Mouse (Mus musculus): ENCODE data around the gene Ikzf4.
"Not testable (repeated sequence)": the region's sequence is repeated elsewhere in the genome, so short reads cannot be mapped to it uniquely, and the experiment has no call there.

Gene Ikzf4

DNA sequence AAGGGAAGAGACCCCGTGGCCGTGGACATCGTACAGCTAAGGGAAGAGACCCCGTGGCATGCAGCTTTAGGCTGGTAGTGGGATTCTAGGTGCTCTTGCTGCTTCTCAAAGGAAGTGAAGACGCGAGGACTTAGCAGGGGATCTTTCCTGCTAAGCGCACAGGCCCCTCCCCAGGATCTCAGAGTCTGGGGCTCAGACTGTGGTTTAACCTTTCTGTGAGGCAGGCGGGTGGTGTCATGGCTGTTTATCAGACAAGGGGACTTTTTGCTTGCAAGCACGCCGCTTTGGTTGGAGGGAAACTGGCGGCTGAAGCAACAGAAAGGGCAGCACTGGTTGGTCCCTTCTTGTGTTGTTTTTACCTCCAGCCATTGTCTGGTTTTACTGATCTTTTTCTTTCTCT lies 8.8 kb downstream of the Ikzf4 start:
- DNase-seq, result no peak

DNA sequence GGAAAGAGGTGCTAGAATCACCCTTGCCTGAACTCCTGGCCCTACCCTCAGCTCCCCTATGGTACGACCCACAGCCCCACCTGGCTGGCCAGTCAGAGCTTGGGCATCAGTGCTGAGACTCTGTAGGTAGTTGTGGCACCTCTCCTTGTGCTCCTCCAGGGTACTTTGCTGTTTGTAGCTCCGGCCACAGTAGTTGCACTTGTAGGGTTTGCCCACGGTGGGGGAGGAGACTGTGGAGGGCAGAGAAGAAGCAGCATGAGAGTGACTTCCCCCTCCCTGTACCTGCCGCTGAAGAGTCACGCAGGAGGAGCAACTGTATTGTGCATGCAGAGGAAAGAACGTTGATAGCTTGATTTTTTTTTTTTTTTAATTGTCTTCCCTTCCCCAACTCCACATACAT lies 9.2 kb downstream of the Ikzf4 start:
- no peak for DNase-seq

DNA sequence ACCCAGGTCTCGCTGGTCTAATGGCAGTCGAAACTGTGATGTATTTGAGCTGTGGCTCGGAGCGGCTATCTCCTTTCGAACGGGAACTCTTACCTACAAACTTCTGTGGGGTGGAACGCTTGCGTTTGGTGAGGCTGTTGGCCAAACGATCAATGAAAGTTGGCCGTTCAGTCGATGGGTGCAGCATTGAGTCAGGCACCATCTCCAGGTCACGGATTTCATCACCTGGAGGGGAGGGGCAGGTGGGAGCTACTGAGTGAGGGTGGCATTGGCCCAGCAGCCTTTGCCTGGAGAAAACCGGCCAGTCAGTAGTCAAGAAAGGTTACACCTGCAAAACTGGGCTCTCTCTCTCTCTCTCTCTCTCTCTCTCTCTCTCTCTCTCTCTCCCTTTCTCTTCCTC lies 10.1 kb downstream of the Ikzf4 start:
- no peak for DNase-seq

DNA sequence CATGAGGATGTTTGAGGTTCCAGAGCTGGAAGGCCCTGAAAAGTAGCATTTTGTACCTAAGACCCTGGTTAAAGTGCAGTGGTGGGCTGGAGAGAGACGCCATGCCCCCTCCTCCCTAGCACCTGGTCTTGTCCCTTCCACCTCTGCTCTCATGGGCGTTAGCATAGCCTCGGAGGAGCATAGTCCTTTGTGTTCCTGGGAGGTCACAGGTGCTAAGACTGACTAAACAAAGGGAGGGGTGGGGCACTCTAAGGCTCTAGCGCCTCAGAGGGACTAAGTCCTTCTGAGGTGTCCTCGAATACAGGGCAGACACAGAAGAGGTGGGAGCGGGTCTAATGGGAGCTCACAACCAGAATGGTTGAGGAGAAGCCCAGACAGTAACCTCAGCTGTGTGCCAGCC lies 14.2 kb downstream of the Ikzf4 start:
- DNase-seq, result no peak

DNA sequence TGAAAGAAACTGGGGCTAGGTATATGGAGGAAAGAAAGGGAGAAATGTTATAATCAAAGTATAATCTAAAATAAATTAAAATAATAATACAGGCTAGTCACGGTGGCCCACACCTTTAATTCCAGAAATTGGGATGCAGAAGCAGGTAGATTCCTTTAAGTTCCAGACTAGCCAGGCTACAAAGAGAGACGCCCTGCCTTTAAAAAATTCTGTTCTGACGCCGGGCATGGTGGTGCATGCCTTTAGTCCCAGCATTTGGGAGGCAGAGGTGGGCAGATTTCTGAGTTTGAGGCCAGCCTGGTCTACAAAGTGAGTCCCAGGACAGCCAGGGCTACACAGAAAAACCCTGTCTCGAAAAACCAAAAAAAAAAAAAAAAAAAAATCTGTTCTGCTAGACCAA lies 15.5 kb downstream of the Ikzf4 start:
- not testable (repeated sequence) for DNase-seq

DNA sequence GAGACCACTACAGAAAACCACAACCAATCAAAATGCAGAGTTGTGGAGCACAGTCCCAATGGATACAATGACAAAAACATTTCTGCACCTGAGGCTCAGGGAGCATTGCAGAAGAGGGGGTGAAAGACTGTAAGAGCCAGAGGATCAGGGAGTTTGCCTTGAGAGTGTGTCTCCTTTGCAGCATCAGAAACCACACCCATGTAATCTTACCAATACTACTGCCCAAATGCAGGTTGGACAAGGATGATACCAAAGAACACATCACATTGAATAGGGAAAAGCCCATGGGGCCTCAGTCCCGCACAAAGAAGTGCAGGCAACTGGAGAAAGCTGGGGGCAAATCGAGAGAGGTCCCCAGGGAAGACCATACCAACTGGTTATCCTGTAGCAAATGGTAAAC lies 16.0 kb downstream of the Ikzf4 start:
- no peak for DNase-seq

DNA sequence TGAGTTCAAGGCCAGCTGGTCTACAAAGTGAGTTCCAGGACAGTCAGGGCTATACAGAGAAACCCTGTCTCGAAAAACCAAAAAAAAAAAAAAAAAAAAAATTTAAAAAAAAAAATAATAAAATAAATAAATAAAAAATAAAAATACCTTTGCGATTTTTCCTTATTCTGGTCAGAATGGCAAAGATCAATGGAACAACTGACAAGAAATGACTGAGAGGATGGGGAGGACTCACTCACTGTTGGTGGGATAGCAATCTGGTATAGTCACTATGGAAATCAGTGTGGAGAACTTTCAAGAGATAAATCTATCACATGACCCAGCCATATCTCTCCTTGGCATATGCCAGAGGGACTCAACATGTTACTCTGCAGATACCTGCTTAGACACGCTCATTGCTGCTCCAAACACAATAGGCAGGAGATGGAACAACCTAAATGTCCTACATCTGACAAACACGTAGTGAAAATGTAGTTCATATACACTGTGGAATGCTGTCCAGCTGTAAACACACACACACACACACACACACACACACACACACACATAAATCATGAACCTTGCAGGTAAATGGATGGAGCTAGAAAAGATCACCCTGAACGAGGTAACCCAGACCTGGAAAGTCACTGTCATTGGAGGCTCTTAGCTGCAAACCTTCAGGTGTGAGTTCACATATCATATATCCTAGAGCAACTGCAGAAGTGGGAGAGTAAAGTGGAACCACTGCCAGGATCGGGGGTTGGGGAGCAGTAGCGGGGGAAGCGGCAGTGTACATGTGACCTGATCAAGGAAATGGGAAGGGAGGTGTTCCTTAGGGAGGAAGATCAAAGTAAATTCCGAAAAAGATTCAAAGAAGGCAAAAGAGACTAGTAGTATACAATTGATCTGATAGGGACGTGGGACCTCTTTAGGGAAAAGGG lies 18.1 kb downstream of the Ikzf4 start:
- DNase-seq, result no peak

DNA sequence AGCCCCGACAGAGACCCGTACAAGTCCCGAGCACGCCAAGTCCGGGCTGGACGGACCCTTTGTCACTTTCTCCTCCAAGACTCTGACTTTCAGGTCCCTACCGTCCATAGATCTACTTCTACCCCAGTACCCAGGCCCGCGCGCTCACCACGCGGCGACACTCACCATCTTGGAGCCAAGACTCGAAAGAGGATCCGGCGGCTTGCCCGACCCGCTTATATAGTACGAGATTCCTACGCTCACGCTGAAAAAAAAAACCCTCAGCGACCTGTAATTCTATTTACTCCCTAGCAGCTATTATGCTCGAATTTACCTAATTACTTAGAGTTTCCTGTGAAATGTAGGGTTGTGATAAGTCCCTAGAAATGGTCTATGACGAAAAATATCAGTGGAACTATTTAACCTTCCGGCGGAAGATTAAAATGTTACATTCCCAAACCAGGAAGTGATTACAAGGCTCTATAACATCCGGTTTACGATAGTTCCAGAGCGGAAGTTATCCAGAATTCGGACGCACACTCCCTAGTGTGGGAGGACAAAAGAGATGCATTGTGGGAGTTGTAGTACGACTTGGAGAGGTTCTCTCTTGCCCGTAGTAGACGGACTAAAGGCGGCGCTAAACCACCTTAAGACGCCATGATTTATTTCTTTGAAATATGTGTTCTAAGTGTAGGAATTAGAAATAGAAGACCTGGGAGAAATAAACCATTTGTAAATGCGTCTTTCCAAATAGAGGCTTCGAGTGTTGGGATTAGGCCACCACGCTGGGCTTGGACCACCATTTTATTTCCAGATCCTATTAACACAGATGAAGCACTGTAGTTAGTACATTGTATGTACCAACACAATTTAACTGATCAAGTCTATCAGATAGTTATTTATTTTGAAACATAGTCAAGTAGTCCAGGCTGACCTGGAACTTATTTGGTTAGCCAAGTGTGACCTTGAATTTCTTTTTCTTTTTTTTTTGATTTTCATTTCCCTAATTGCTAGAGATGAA lies 19.2 kb downstream of the Ikzf4 start, which contains the start of gene Rps26:
Gene Rps26, minus strand, starts transcription at position 437 of the 1,000 bp plus-strand sequence.
- peak; percentile 85 for DNase-seq

DNA sequence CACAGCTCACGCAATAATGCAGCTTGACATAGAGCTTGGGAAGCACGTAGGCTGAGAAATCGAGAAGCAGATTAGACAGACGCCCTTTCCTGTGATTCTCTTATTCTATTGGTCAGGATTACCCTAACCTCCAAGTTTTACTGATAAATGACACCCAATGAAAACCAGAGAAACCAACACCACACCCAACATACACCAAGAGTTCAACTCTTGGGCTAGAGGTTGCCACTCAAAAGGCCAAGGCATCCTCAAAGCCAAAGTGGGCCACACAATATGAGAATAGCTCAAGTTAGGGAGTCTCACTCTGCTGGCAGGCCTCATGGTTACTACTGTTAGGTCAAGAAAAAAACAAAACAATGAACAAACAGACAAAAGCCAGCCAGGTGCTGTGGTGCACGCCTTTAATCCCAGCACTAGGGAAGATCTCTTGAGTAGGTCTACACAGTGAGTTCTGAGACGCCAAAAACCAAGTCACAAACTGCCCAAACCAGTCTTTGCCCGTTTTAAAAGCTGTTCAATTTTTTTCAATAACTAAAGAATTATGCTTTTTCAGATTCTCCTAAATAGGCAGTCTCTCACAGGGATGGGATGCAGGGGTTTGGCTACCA lies 20.4 kb downstream of the Ikzf4 start:
- no peak for DNase-seq

DNA sequence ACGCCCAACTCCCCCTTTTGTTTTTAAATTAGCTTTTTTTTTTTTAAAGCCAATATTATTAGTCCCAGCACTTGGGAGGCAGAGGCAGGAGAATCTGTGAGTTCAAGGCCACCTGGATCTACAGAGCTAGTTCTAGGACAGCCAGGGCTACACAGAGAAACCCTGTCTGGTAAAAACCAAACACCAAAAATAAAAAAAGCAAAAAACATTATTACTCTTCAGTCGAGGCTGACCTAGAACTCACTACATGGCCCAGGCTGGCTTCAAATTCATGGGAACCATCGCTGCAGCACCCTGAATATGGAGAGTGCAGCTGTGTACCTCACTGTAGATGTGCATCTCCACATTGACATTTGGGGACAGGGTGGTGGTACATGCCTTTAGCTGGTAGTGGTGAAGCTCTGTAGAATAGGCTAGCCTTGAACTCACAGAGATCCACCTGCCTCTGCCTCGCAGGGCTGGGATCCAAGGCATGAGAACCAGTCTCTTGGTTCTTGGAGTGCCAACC lies 22.6 kb downstream of the Ikzf4 start:
- DNase-seq, result not testable (repeated sequence)

DNA sequence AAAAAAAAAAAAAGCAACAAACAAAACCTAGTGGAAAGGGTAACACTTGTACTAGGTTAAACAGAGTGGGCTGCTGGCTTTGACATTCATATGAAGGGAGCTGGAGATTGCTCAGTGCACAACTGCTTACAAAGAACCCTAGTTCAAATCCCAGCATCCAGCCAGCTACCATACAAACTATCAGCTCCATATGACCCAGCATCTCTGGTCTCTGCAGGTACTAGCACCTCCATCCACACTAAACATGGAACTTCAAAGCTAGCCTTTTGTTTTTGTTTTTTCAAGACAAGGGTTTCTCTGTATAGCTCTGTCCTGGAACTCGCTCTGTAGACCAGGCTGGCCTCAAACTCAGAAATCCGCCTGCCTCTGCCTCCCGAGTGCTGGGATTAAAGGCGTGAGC lies 23.1 kb downstream of the Ikzf4 start:
- DNase-seq, result no peak

DNA sequence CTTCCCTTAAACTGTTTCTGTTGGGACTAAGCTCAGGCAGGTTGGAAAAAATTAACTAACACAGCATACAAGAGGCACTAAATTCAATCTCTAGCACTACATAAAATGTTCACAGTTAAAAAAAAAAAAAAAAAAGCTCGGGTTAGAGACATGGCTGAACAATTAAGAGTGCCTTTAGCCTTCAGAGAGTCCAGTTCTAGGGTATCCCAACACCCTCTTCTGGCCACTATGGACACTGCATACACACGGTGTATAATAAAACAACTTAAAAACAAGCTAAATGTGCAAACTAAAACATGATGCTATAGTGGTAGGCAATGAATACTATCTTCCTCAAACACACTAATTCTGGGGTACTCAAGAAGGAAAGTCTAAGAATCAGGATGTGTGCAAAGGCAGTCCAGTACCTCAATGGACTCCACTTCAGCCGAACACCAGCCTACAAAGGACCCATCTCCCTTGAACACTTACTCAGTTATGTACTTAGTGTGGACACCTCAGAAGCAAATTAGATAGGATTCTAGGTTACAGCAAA lies 23.7 kb downstream of the Ikzf4 start:
- DNase-seq, result no peak

DNA sequence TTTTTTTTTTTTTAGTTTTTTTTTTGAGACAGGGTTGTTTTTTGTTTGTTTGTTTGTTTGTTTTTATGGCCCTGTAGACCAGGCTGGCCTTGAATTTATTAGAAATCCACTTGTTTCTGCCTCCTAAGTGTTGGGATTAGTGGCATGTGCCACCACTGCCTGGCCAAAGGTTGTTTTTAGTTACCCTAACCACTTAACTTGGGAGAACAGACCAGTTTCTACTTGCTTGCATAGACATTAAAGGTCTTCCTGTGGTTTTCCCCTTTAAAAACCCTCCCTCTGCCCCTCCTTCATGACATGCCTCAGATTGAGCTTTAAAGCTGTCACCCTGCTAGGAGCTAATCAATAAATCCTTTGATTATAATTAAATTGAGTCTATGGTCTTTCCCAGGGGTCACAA lies 25.6 kb downstream of the Ikzf4 start:
- DNase-seq, result no peak

DNA sequence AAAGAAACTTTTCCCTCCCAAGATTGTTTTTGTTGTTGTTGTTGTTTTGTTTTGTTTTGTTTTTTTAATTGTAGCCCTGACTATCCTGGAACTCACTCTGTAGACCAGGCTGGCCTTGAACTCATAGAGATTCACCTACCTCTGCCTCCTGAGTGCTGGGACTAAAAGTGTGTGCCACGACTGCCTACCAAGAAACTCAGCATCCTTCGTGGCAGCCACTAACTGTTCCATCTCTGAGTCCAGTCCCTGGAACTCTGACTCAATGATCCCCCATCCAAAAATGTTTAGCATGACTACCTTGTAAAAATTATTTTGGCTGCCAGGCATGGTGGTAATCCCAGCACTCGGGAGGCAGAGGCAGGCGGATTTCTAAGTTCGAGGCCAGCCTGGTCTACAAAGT lies 26.6 kb downstream of the Ikzf4 start:
- not testable (repeated sequence) for DNase-seq

DNA sequence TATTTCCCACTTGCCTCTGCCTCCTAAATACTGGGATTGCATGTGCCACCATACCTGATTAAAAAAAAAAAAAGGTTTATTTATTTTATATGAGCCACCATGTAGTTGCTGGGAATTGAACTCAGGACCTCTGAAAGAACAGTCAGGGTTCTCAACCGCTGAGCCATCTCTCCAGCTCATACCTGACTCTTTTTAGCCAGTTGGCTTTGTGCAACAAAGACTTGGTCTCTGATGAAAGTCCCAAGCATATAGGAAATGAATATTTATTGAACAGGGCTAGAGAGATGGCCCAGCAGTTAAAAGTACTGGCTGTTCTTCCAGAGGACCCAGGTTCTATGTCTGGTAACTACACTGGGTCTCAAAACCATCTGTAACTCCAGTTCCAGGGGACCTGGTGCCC lies 27.2 kb downstream of the Ikzf4 start:
- DNase-seq, result no peak

DNA sequence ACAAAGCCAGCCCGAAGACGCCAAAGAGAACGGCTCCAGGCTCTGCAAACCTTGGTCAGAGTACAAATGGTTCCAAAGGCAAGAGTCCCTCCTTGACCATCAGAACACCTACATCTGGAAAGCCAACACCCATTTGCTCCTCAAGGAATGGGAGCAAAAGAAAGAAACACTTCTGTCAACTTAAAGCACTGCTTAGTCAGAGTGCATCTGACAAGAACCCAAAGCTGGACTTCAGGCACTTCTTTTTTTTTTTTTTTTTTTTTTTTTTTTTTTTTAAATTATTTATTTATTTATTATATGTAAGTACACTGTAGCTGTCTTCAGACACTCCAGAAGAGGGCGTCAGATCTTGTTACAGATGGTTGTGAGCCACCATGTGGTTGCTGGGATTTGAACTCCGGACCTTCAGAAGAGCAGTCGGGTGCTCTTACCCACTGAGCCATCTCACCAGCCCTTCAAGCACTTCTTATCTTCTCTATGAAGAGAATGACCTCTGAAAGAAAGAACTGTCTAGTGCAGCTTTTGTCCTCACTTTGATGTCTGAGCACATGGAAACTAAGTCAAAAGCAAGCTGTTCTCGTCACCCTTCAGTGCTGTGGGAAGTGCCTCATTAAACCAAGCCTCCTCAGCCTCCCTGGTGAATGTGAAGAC lies 29.9 kb downstream of the Ikzf4 start:
- DNase-seq, result not testable (repeated sequence)

DNA sequence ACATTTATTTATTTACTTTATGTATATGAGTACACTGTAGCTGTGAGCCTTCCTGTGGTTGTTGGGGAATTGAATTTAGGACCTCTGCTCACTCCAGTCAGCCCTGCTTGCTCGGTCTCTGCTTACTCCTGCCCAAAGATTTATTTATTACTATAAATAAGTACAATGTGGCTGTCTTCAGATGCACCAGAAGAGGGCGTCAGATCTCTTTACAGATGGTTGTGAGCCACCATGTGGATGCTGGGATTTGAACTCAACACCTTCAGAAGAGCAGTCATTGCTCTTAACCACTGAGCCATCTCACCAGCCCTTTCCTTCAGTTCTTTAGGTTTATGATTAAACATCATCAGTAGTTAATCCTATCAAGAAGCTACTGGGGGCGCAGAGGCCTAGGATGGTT lies 30.9 kb downstream of the Ikzf4 start:
- no peak for DNase-seq

DNA sequence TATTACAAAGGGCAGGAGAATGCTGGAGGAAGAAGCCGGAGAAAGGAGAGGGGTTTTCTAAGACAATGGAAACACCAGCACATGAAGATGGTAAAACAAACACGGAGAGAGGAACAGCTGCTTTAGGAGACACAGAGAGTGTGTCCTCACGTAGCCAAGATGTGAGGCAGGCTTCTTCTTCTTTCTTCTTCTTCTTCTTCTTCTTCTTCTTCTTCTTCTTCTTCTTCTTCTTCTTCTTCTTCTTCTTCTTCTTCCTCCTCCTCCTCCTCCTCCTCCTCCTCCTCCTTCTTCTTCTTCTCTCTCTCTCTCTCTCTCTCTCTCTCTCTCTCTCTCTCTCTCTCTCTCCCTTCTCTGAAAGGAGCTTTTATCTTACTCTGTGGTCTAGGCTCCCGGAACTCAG lies 32.0 kb downstream of the Ikzf4 start:
- DNase-seq, result not testable (repeated sequence)

DNA sequence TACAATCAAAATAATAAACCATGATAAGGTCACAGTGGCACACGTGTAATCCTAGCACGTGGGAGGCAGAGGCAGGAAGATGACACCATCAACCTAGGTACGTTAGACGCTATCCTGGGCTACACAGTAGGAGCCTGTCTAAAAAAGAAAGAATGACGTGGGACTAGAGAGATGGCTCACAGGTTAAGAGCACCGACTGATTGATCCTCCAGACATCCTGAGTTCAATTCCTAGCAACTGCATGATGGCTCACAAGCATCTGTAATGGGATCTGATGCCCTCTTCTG lies 32.7 kb downstream of the Ikzf4 start:
- DNase-seq, result no peak

DNA sequence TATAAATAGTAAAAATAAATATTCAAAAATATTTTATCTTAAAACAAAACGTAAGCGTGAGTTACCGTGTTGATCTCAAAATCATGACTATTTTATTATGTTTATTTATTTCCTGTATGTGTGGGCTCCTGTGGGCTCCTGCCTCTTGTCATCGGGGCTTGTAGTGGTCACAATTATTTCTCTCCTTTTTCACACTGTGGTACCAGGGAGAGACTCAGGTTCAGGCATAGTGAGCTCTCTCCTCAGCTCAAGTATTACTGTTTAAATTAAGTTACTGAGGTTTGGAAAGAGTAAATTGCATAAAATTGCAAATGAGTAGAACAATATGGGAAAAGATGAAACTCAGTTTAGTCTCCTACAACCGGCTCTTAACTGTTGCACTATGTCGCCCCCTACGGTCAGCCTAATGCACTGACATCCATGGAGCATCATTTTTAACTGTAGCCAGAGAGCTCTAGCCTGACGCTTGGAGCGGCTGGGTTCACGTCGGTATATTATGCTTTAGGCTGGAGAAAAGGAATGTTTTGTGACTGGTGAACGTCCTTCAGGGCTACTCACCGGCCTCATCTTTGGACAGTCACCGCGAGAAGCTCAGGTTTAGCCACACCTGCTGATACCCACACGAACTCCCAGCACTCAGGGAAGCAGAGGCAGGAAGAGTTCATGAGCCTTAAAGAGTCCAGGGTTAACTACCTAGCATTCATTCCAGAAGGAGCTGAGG lies 33.2 kb downstream of the Ikzf4 start:
- peak; percentile 84 for DNase-seq

DNA sequence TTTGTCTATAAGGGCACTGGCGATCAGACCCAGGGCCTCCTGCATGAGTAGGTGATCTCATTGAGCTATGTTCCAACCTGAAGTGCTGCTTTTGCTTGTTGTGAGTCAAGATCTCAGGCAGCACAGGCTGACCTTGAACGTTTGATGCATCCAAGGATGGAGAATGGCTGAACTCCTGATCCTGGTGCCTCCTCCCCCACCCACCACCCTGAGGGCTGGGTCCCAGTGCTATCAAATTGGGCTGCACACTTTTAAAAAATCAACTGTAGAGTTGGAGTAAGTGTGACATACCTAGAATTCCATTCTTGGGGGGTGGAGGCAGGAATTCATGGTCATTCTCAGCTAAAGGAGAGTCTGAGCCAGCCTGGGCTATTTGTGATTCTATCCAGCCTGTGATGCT lies 39.3 kb downstream of the Ikzf4 start:
- no peak for DNase-seq
